Mouse (Mus musculus) limb, embryonic 14.5 days (tissue): ENCODE measurements at regions not wholly inside any gene's neighbourhood (a gene's known extent, or its start where the extent isn't known, plus 50 kb on each side); places are given as distances from the start of the nearest gene placed in this dataset.

Experiments
- ATAC-seq: fragments of 200-750 bp; cut with Nextera tagmentation; 2 replicates; pipeline ENCODE4 v1.8.0; 2017; ENCODE audit warnings: low read depth, moderate number of reproducible peaks, moderate TSS enrichment; ENCODE audit not compliant: low FRiP score
- DNase-seq: peaks from one replicate; pipeline ENCODE4 v3.0.0-alpha.2; 2015; ENCODE audit warnings: low spot score
- H3K27ac ChIP-seq: fragments of 300-500 bp; sonication (generic); replicated peaks from 2 replicates; pipeline ENCODE4 v1.5.1; 2014; ENCODE audit warnings: low read depth, mild to moderate bottlenecking, low read length, moderate library complexity, mixed read lengths
- H3K27me3 ChIP-seq: fragments of 300-500 bp; sonication (generic); 2 replicates; pipeline ENCODE4 v1.6.1; 2014; ENCODE audit warnings: low read length, mixed read lengths; ENCODE audit not compliant: control insufficient read depth, insufficient read depth
- H3K36me3 ChIP-seq: fragments of 300-500 bp; sonication (generic); 2 replicates; pipeline ENCODE4 v1.6.1; 2014; ENCODE audit warnings: mild to moderate bottlenecking, low read length, moderate library complexity, mixed read lengths; ENCODE audit not compliant: control insufficient read depth, insufficient read depth
- H3K4me1 ChIP-seq: fragments of 300-500 bp; sonication (generic); 2 replicates; pipeline ENCODE4 v1.6.1; 2014; ENCODE audit warnings: antibody characterized with exemption, low read length, mixed read lengths; ENCODE audit not compliant: control insufficient read depth, insufficient read depth
- H3K4me2 ChIP-seq: fragments of 300-500 bp; sonication (generic); replicated peaks from 2 replicates; pipeline ENCODE4 v1.6.1; 2014; ENCODE audit warnings: low read depth, mild to moderate bottlenecking, low read length, moderate library complexity; ENCODE audit not compliant: severe bottlenecking
- H3K4me3 ChIP-seq: fragments of 300-500 bp; sonication (generic); replicated peaks from 2 replicates; pipeline ENCODE4 v1.5.1; 2014; ENCODE audit warnings: low read length
- H3K9ac ChIP-seq: fragments of 300-500 bp; sonication (generic); 2 replicates; pipeline ENCODE4 v1.6.1; 2014; ENCODE audit warnings: mild to moderate bottlenecking, low read depth, low read length, moderate library complexity; ENCODE audit not compliant: severe bottlenecking
- H3K9me3 ChIP-seq: fragments of 300-500 bp; sonication (generic); 2 replicates; pipeline ENCODE4 v1.6.1; 2016; ENCODE audit warnings: low read length; ENCODE audit not compliant: control insufficient read depth
- POLR2A ChIP-seq: fragments of 200-500 bp; IDR thresholded peaks from 2 replicates; pipeline ENCODE4 v1.8.0; 2012; ENCODE audit warnings: inconsistent platforms, mild to moderate bottlenecking, moderate library complexity, borderline replicate concordance; ENCODE audit not compliant: insufficient read depth, insufficient read length; ENCODE audit errors: extremely low read depth
- WGBS: fragments of 180-500 bp; shearing (Covaris S2); extraction: QIAGEN DNeasy Blood & Tissue Kit; methylation state at CpG from one replicate; pipeline ENCODE4 v1.1.7; 2014; 5-methylcytosine and 5-hydroxymethylcytosine counted together

GRCm38 (mm10) chr1:119277990-119278389, 144.1 kb downstream of the Inhbb start:
- TF ChIP-seq POLR2A = no peak
- ATAC-seq (no peak), DNase-seq (no peak)
- Histone ChIP-seq H3K9me3 (no peaks in the 10 kb centered on the region), H3K27me3 (no peaks in the 10 kb centered on the region), H3K9ac (no peak overlapping the region), H3K4me2 (no peak overlapping the region), H3K36me3 (no peaks in the 10 kb centered on the region), H3K4me3 (no peak overlapping the region), H3K4me1 (no peaks in the 10 kb centered on the region), H3K27ac (no peak overlapping the region)
- 86% methylated on average over 4 of the region's 4 CpGs for WGBS

GRCm38 (mm10) chr1:119266013-119266412, 156.0 kb downstream of the Inhbb start:
- WGBS = 94% methylated on average over 5 of the region's 5 CpGs
- Histone ChIP-seq H3K4me3 (no peak overlapping the region), H3K27ac (no peak overlapping the region), H3K36me3 (no peaks in the 10 kb centered on the region), H3K9ac (no peak overlapping the region), H3K9me3 (no peaks in the 10 kb centered on the region), H3K4me2 (no peak overlapping the region), H3K4me1 (no peaks in the 10 kb centered on the region), H3K27me3 (no peaks in the 10 kb centered on the region)
- ATAC-seq (no peak), DNase-seq (no peak)
- no peak for TF ChIP-seq POLR2A

GRCm38 (mm10) chr1:119265192-119265891, 156.7 kb downstream of the Inhbb start:
- no peak overlapping the region for H3K27ac ChIP-seq
- no peaks in the 10 kb centered on the region for H3K27me3 ChIP-seq
- no peaks in the 10 kb centered on the region for H3K4me1 ChIP-seq
- no peaks in the 10 kb centered on the region for H3K9me3 ChIP-seq
- H3K4me2 ChIP-seq = no peak overlapping the region
- H3K36me3 ChIP-seq = no peaks in the 10 kb centered on the region
- whole genome bisulfite sequencing = 79% methylated on average over 10 of the region's 10 CpGs
- no peak overlapping the region for H3K4me3 ChIP-seq
- TF ChIP-seq POLR2A = no peak
- no peak for ATAC-seq
- no peak for DNase-seq
- H3K9ac ChIP-seq = no peak overlapping the region

- no peak for TF ChIP-seq POLR2A
- no peaks in the 10 kb centered on the region for H3K27me3 ChIP-seq
- H3K27ac ChIP-seq = no peak overlapping the region
- no peak overlapping the region for H3K9ac ChIP-seq
- H3K9me3 ChIP-seq = no peaks in the 10 kb centered on the region
- DNase-seq (peak; percentile 48), ATAC-seq (peak; percentile 57)
- H3K4me3 ChIP-seq = no peak overlapping the region
- no peaks in the 10 kb centered on the region for H3K4me1 ChIP-seq
- 66% methylated on average over 9 of the region's 9 CpGs for WGBS
- H3K36me3 ChIP-seq = no peaks in the 10 kb centered on the region
- H3K4me2 ChIP-seq = no peak overlapping the region
Measured at GRCm38 (mm10) chr1:119259455-119259854, 162.6 kb downstream of the Inhbb start.

GRCm38 (mm10) chr1:119256769-119257168, 165.3 kb downstream of the Inhbb start:
- no peak for TF ChIP-seq POLR2A
- no peaks in the 10 kb centered on the region for H3K36me3 ChIP-seq
- no peak overlapping the region for H3K27ac ChIP-seq
- H3K4me1 ChIP-seq = no peaks in the 10 kb centered on the region
- no peaks in the 10 kb centered on the region for H3K9me3 ChIP-seq
- DNase-seq (no peak), ATAC-seq (no peak)
- H3K9ac ChIP-seq = no peak overlapping the region
- H3K27me3 ChIP-seq = no peaks in the 10 kb centered on the region
- H3K4me2 ChIP-seq = no peak overlapping the region
- 81% methylated on average over 7 of the region's 8 CpGs for WGBS
- no peak overlapping the region for H3K4me3 ChIP-seq
